In genomic region chr11:80766068-80766467, GRCm38 (mm10) we compare ENCODE assay signal across 21 mouse cellular contexts. TPM values are rescaled to one million over a fixed set of nuclear protein-coding genes. Genes with fewer than 3 reads are reported as not detected.
DNase-seq lines count a peak whose midpoint lies in the region; ATAC-seq and TF ChIP-seq lines count a peak whose summit lies in the region.
"Had no signal": no experiment of that assay in that cellular context is flagged by ENCODE, and none has a peak within 500 bp of the region (broad histone marks: within the 10 kb centered on the region; RNA-seq: fewer than 3 reads in every experiment).

No protein-coding gene starts in this region.

- 86% methylated on average over 4 of the region's 4 CpGs for WGBS in liver, postnatal 0 days (ENCODE audit: insufficient replicate concordance)
- WGBS in liver, embryonic 11.5 days: 85% methylated on average over 4 of the region's 4 CpGs
- whole genome bisulfite sequencing in lung, embryonic 16.5 days: 76% methylated on average over 4 of the region's 4 CpGs

- intact Hi-C loops in gastrocnemius, adult 2 months (cut with DNase I): no loop called here

- H3K9ac ChIP-seq in liver, postnatal 0 days (replicated peaks): no peak overlapping the region
- H3K9ac ChIP-seq in liver, embryonic 11.5 days (ENCODE audit: low read depth, low read length): no peak overlapping the region
- no peak overlapping the region for H3K9ac ChIP-seq in lung, embryonic 16.5 days (ENCODE audit: low read length)
- H3K9ac ChIP-seq in MEL (ENCODE audit: control insufficient read depth, low read depth, low read length, poor library complexity, severe bottlenecking): peak overlapping the region; percentile 65
- H3K9ac ChIP-seq: forebrain, postnatal 0 days; heart, embryonic 13.5 days; hindbrain, embryonic 12.5 days; hindbrain, embryonic 15.5 days had no signal

- peaks cover 33% of the 10 kb centered on the region for H3K79me2 ChIP-seq in MEL (ENCODE audit: control insufficient read depth, insufficient read depth, low read length, poor library complexity)

- TF ChIP-seq RAD21 in MEL (IDR thresholded peaks at IDR 0.05; ENCODE audit: low read depth, low read length): no peak

- no peaks in the 10 kb centered on the region for H3K27me3 ChIP-seq in liver, postnatal 0 days (ENCODE audit: insufficient read depth, low read length)
- no peaks in the 10 kb centered on the region for H3K27me3 ChIP-seq in liver, embryonic 11.5 days (replicated peaks; ENCODE audit: control insufficient read depth, insufficient read depth, low read length)
- H3K27me3 ChIP-seq in lung, embryonic 16.5 days (ENCODE audit: control insufficient read depth, insufficient read depth, low read depth, low read length): no peaks in the 10 kb centered on the region
- no peaks in the 10 kb centered on the region for H3K27me3 ChIP-seq in MEL (ENCODE audit: control insufficient read depth in 1 of 2, insufficient read depth in 2 of 2, low read length in 2 of 2)
- H3K27me3 ChIP-seq: heart, embryonic 13.5 days; hindbrain, embryonic 12.5 days; hindbrain, embryonic 15.5 days; Patski had no signal

- H3K4me1 ChIP-seq in liver, postnatal 0 days (ENCODE audit: insufficient read depth): peaks cover 5% of the 10 kb centered on the region; the same call in 1 of the 2 replicates
- no peaks in the 10 kb centered on the region for H3K4me1 ChIP-seq in liver, embryonic 11.5 days (replicated peaks; ENCODE audit: control insufficient read depth, insufficient read depth, low read length)
- peaks cover 27% of the 10 kb centered on the region for H3K4me1 ChIP-seq in lung, embryonic 16.5 days (replicated peaks; ENCODE audit: control insufficient read depth, insufficient read depth, low read length)
- peaks cover 48 to 52% of the 10 kb centered on the region in 2 experiments for H3K4me1 ChIP-seq in MEL (ENCODE audit: control insufficient read depth in 1 of 2, insufficient read depth in 2 of 2, low read length in 2 of 2)
- H3K4me1 ChIP-seq: heart, embryonic 10.5 days; hindbrain, embryonic 15.5 days had no signal

- TF ChIP-seq POLR2A in MEL (IDR thresholded peaks at IDR 0.05; ENCODE audit: control insufficient read depth in 1 of 2, insufficient read depth in 1 of 2, low read depth in 1 of 2, low read length in 2 of 2, poor library complexity in 1 of 2): no peak

- DNase-seq in gastrocnemius, adult 2 months: no peak
- DNase-seq in gastrocnemius, postnatal 25 days: no peak
- no peak for DNase-seq in liver, postnatal 0 days
- DNase-seq in liver, embryonic 11.5 days (ENCODE audit: low spot score): no peak
- DNase-seq in lung, postnatal 10 days: no peak
- no peak for DNase-seq in MEL (ENCODE audit: low read depth, low spot score)
- DNase-seq in thymus, adult 18-20 months: no peak
- DNase-seq: cerebellum, adult 18-20 months; cerebellum, adult 9-10 months; cerebellum, postnatal 14 days; forebrain, postnatal 0 days; gastrocnemius, postnatal 36 days; heart, postnatal 14 days had no signal

- no peak overlapping the region for H3K4me2 ChIP-seq in liver, postnatal 0 days (ENCODE audit: low read depth, low read length)
- H3K4me2 ChIP-seq in liver, embryonic 11.5 days: no peak overlapping the region
- 0 out of 2 replicates have a peak overlapping the region, but pooled peaks have one; percentile 4 for H3K4me2 ChIP-seq in lung, embryonic 16.5 days (ENCODE audit: low read depth, low read length)
- H3K4me2 ChIP-seq: heart, embryonic 13.5 days; hindbrain, embryonic 12.5 days; hindbrain, embryonic 15.5 days had no signal

- ATAC-seq in liver, postnatal 0 days: no peak
- no peak for ATAC-seq in liver, embryonic 11.5 days (replicated peaks; ENCODE audit: low FRiP score)
- no peak for ATAC-seq in lung, embryonic 16.5 days (ENCODE audit: low read depth)
- ATAC-seq: forebrain, embryonic 14.5 days; forebrain, postnatal 0 days had no signal

- TF ChIP-seq CTCF in gastrocnemius, adult 2 months (IDR thresholded peaks at IDR 0.05): no peak
- TF ChIP-seq CTCF in liver, postnatal 0 days (IDR thresholded peaks at IDR 0.05; ENCODE audit: low read depth): no peak
- no peak for TF ChIP-seq CTCF in MEL (IDR thresholded peaks at IDR 0.05 in 2 of 3, conservative IDR thresholded peaks at IDR 0.05 in 1 of 3; ENCODE audit: control insufficient read depth in 1 of 3, insufficient read depth in 1 of 3, low read depth in 2 of 3, low read length in 3 of 3, poor library complexity in 1 of 3, severe bottlenecking in 1 of 3)

- peak overlapping the region; percentile 43; the same call in 1 of the 2 replicates for H3K27ac ChIP-seq in gastrocnemius, adult 2 months
- 0 out of 2 replicates have a peak overlapping the region, but pooled peaks have one; percentile 30 for H3K27ac ChIP-seq in liver, postnatal 0 days (ENCODE audit: low read depth)
- no peak overlapping the region for H3K27ac ChIP-seq in liver, embryonic 11.5 days (ENCODE audit: low read depth, low read length)
- peak overlapping the region; percentile 63 for H3K27ac ChIP-seq in lung, embryonic 16.5 days (ENCODE audit: low read length)
- H3K27ac ChIP-seq in MEL (ENCODE audit: control insufficient read depth, low read depth, low read length): peak overlapping the region; percentile 93
- H3K27ac ChIP-seq: heart, adult 2 months; heart, embryonic 10.5 days; heart, embryonic 13.5 days; hindbrain, embryonic 12.5 days; hindbrain, embryonic 15.5 days had no signal

- no peak overlapping the region for H3K4me3 ChIP-seq in gastrocnemius, adult 2 months
- H3K4me3 ChIP-seq in liver, postnatal 0 days (ENCODE audit: low read depth, low read length): no peak overlapping the region
- no peak overlapping the region for H3K4me3 ChIP-seq in liver, embryonic 11.5 days (ENCODE audit: low read depth, low read length)
- no peak overlapping the region for H3K4me3 ChIP-seq in lung, embryonic 16.5 days (ENCODE audit: low read length)
- peak overlapping the region; percentile 43 to 46 for H3K4me3 ChIP-seq in MEL (ENCODE audit: control insufficient read depth in 1 of 2, insufficient read depth in 1 of 2, low read depth in 2 of 2, low read length in 2 of 2)
- H3K4me3 ChIP-seq: heart, adult 2 months; heart, embryonic 10.5 days; heart, embryonic 13.5 days; hindbrain, embryonic 12.5 days; hindbrain, embryonic 15.5 days had no signal

- no peaks in the 10 kb centered on the region for H3K36me3 ChIP-seq in liver, postnatal 0 days (replicated peaks; ENCODE audit: insufficient read depth, low read length)
- no peaks in the 10 kb centered on the region for H3K36me3 ChIP-seq in liver, embryonic 11.5 days (ENCODE audit: control insufficient read depth, insufficient read depth, low read length)
- no peaks in the 10 kb centered on the region for H3K36me3 ChIP-seq in lung, embryonic 16.5 days (ENCODE audit: control insufficient read depth, insufficient read depth, low read length)
- peaks cover 4 to 69% of the 10 kb centered on the region in 2 experiments for H3K36me3 ChIP-seq in MEL (ENCODE audit: control insufficient read depth in 1 of 2, insufficient read depth in 2 of 2, low read length in 2 of 2)
- H3K36me3 ChIP-seq: heart, embryonic 10.5 days; heart, embryonic 13.5 days; hindbrain, embryonic 12.5 days; hindbrain, embryonic 15.5 days had no signal

- H3K9me3 ChIP-seq in liver, postnatal 0 days (ENCODE audit: low read length): no peaks in the 10 kb centered on the region
- no peaks in the 10 kb centered on the region for H3K9me3 ChIP-seq in liver, embryonic 11.5 days (ENCODE audit: control insufficient read depth, low read length)
- no peaks in the 10 kb centered on the region for H3K9me3 ChIP-seq in lung, embryonic 16.5 days (ENCODE audit: control insufficient read depth, low read length)
- H3K9me3 ChIP-seq in MEL (replicated peaks; ENCODE audit: insufficient read depth, low read length): no peaks in the 10 kb centered on the region
- H3K9me3 ChIP-seq: heart, embryonic 10.5 days; heart, embryonic 13.5 days; hindbrain, embryonic 12.5 days; hindbrain, embryonic 15.5 days had no signal

- TF ChIP-seq EP300 in liver, postnatal 0 days (IDR thresholded peaks at IDR 0.05; ENCODE audit: low read depth): no peak
- TF ChIP-seq EP300 in MEL (IDR thresholded peaks at IDR 0.05; ENCODE audit: low read depth in 1 of 2, low read length in 2 of 2): peak in 1 of 2 experiments; percentile 46; a peak in 2 of 4 replicates

TF ChIP-seq in MEL, 35 proteins besides CTCF, POLR2A, EP300 and RAD21 (continues in another document):
- TF ChIP-seq ELF1 (IDR thresholded peaks at IDR 0.05; ENCODE audit: low read depth, low read length): no peak
- TF ChIP-seq JUND (IDR thresholded peaks at IDR 0.05; ENCODE audit: low read depth, low read length): no peak
- TF ChIP-seq MXI1 (IDR thresholded peaks at IDR 0.05; ENCODE audit: low read depth, low read length): no peak
- no peak for TF ChIP-seq MEF2A (IDR thresholded peaks at IDR 0.05; ENCODE audit: extremely low read depth, insufficient replicate concordance, low read depth, low read length, poor library complexity, severe bottlenecking)
- TF ChIP-seq GATA1 (IDR thresholded peaks at IDR 0.05; ENCODE audit: low read depth, low read length): no peak
- no peak for TF ChIP-seq CHD2 (IDR thresholded peaks at IDR 0.05; ENCODE audit: low read length)
- no peak for TF ChIP-seq GABPA (IDR thresholded peaks at IDR 0.05; ENCODE audit: low read depth, low read length)
- TF ChIP-seq RCOR1 (IDR thresholded peaks at IDR 0.05; ENCODE audit: low read depth, low read length): 0 out of 2 replicates have a peak, but pooled peaks have one; percentile 20
- TF ChIP-seq ZNF384 (IDR thresholded peaks at IDR 0.05; ENCODE audit: low read depth, low read length): no peak
- no peak for TF ChIP-seq TAL1 (IDR thresholded peaks at IDR 0.05; ENCODE audit: low read length)

RNA-seq across cellular contexts. Expression of gene Myo1d, which starts 13.8 kb away (rescaled TPM):
- total RNA-seq in gastrocnemius, adult 2 months (2021): 1 to 10 TPM; 2.7 to 5.3 TPM
- total RNA-seq in gastrocnemius, postnatal 25 days (2021): 1 to 10 TPM; 3.0 to 3.9 TPM
- polyA plus RNA-seq in liver, postnatal 0 days (2015; fragmentation: Nextera tagmentation; extraction: Ambion mirVana): 4.5 and 4.6 TPM in 2 replicates
- polyA plus RNA-seq in liver, embryonic 11.5 days (2014; fragmentation: Nextera tagmentation; extraction: Ambion mirVana): 9.3 TPM in 2 replicates
- 21.0 and 21.7 TPM in 2 replicates for polyA plus RNA-seq in lung, embryonic 16.5 days (2015; fragmentation: Nextera tagmentation; extraction: Ambion mirVana)
- 15.9 and 20.2 TPM in 2 replicates for total RNA-seq in MEL (2012; rRNA removed)
- polyA plus RNA-seq in MEL (2012; ENCODE audit: insufficient read depth in 1 of 2, insufficient read length in 2 of 2, low read depth in 1 of 2, low replicate concordance in 2 of 2, missing spikeins in 1 of 2): 10 to 100 TPM; 41.7 to 81.1 TPM

RNA-seq across cellular contexts. Expression of gene Tmem98, which starts 43.9 kb away (rescaled TPM):
- total RNA-seq in gastrocnemius, adult 2 months (2021): 1 to 10 TPM in 1 of 2 experiments, under 1 TPM in 1; 0.87 to 1.3 TPM
- total RNA-seq in gastrocnemius, postnatal 25 days (2021): 1 to 10 TPM; 2.5 TPM
- polyA plus RNA-seq in liver, postnatal 0 days (2015; fragmentation: Nextera tagmentation; extraction: Ambion mirVana): 19.7 and 21.5 TPM in 2 replicates
- 49.0 and 52.3 TPM in 2 replicates for polyA plus RNA-seq in liver, embryonic 11.5 days (2014; fragmentation: Nextera tagmentation; extraction: Ambion mirVana)
- 119 and 123 TPM in 2 replicates for polyA plus RNA-seq in lung, embryonic 16.5 days (2015; fragmentation: Nextera tagmentation; extraction: Ambion mirVana)
- 21.5 and 23.3 TPM in 2 replicates for total RNA-seq in MEL (2012; rRNA removed)
- polyA plus RNA-seq in MEL (2012; ENCODE audit: insufficient read depth in 1 of 2, insufficient read length in 2 of 2, low read depth in 1 of 2, low replicate concordance in 2 of 2, missing spikeins in 1 of 2): 10 to 100 TPM in 1 of 2 experiments, not detected in 1; 33.5 TPM

Comparison
In these comparisons a context has a peak if more than half of its experiments do, and no peak if none do; other contexts are left out.
1. H3K4me3 ChIP-seq: peak in MEL (2 of 2); none in gastrocnemius, adult 2 months (single experiment), liver, postnatal 0 days (single experiment), liver, embryonic 11.5 days (single experiment) and lung, embryonic 16.5 days (single experiment).